Mouse (Mus musculus) c-Kit-positive CD71-positive TER-119-negative erythroid progenitor cells, embryonic 14.5 days (primary cell): Measurements from ENCODE around the gene Parl.

Experiments used
- DNase-seq: peaks from one replicate; pipeline ENCODE4 v3.0.0-alpha.2; 2013; ENCODE audit warnings: low read depth

Parl gene

DNA sequence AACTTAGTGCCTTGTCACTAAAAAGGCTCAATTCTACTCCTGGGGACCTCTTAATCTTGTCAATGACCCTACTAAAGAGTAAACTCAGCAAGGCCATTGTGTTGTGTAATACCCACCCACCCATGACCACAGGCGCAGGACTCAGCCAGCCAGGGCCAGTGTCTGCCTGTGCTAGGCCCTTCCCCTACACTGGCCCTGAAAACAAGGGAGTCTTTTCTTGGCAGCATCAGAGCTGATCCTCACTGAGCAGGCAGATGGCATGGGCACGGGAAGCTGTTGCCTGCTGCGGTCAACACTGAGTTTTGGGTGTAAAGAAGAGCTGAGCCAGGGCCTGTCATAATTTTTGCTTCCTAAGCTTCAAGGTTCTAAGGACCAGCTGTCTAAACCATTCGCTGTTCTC, 64.8 kb downstream of the Parl start:
- no peak for DNase-seq

DNA sequence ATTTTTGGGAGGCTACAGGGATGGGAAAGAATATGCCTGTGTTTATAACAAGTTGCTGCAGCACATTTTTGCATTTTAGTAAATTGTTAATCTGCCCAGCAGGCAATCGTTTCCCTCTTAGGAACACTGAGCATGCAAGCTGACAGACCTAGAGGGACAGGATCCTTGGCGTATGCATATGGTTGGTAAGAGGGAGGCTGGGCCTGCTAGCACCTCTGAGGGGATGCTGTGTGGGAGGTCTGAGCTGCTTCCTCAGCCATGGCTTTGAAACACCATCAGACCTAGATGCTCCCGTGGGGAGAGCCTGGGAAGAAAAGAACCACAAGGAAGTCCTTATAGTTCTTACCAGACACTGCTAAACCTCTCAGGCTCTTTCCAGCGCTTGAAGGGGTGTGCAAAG, 67.8 kb downstream of the Parl start:
- DNase-seq: no peak
